Mouse (Mus musculus): ENCODE results near the gene Gm49320. TPM values are rescaled to one million over a fixed set of nuclear protein-coding genes. Genes with fewer than 3 reads are reported as not detected.

Gm49320 gene
- polyA plus RNA-seq, 1 experiment from 2014 or later: 0.97 TPM

GRCm38 (mm10) chr8:4263105-4263791, 24.6 kb downstream of the Gm49320 start:
- H3K4me3 ChIP-seq (replicated peaks; ENCODE audit: low read depth, low read length): no peak overlapping the region
- WGBS: 84% methylated on average over 8 of the region's 8 CpGs
- no peak for TF ChIP-seq CTCF (IDR thresholded peaks at IDR 0.05; ENCODE audit: low read depth)
- ATAC-seq (replicated peaks; ENCODE audit: low FRiP score, low read depth) (no peak), DNase-seq (ENCODE audit: low spot score) (no peak)
- H3K9ac ChIP-seq (ENCODE audit: low read depth, low read length): no peak overlapping the region
- H3K4me2 ChIP-seq (ENCODE audit: low read length): no peak overlapping the region
- H3K36me3 ChIP-seq (ENCODE audit: insufficient read depth, low read length): peaks cover 60% of the 10 kb centered on the region; the same call in 1 of the 2 replicates
- no peaks in the 10 kb centered on the region for H3K27me3 ChIP-seq (ENCODE audit: insufficient read depth, low read length)
- no peaks in the 10 kb centered on the region for H3K9me3 ChIP-seq (replicated peaks; ENCODE audit: low read length)
- H3K4me1 ChIP-seq (replicated peaks; ENCODE audit: insufficient read depth, low read length): 0 out of 2 replicates have a peak, but pooled peaks cover 4% of the 10 kb centered on the region
- H3K27ac ChIP-seq: no peak overlapping the region

GRCm38 (mm10) chr8:4265160-4265914, 26.7 kb downstream of the Gm49320 start:
- WGBS: 89% methylated on average over 15 of the region's 15 CpGs
- Histone ChIP-seq H3K27ac (no peak overlapping the region), H3K4me2 (ENCODE audit: low read length) (no peak overlapping the region), H3K9me3 (replicated peaks; ENCODE audit: low read length) (no peaks in the 10 kb centered on the region), H3K36me3 (ENCODE audit: insufficient read depth, low read length) (peaks cover 73% of the 10 kb centered on the region), H3K4me3 (replicated peaks; ENCODE audit: low read depth, low read length) (no peak overlapping the region), H3K27me3 (ENCODE audit: insufficient read depth, low read length) (no peaks in the 10 kb centered on the region), H3K4me1 (replicated peaks; ENCODE audit: insufficient read depth, low read length) (no peaks in the 10 kb centered on the region), H3K9ac (ENCODE audit: low read depth, low read length) (no peak overlapping the region)
- ATAC-seq (replicated peaks; ENCODE audit: low FRiP score, low read depth): no peak
- no peak for DNase-seq (ENCODE audit: low spot score)
- TF ChIP-seq CTCF (IDR thresholded peaks at IDR 0.05; ENCODE audit: low read depth): no peak

DNA sequence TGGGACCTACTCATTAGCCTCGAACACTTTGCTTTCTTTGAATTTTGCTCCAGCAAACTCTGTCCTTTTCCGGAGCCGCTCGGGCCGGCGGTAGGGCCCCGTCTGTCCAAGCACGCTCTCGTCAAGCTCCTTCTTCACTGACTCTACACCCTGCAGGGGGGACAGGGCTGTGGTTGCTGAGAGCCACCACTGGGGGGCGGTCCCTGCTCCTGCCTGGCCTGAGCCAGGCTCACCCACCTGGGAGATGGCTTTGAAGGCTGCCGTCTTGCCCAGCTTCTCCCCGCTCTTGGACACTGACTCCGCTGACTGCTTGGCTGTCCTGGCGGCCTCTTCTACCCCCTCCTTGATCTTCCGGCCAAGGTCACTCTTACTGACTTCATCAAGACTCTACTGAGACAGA, 29.0 kb downstream of the Gm49320 start:
- Histone ChIP-seq H3K9ac (ENCODE audit: low read depth, low read length) (no peak overlapping the region), H3K27ac (no peak overlapping the region), H3K27me3 (ENCODE audit: insufficient read depth, low read length) (no peaks in the 10 kb centered on the region), H3K4me3 (replicated peaks; ENCODE audit: low read depth, low read length) (no peak overlapping the region), H3K36me3 (ENCODE audit: insufficient read depth, low read length) (peaks cover 64% of the 10 kb centered on the region), H3K4me1 (replicated peaks; ENCODE audit: insufficient read depth, low read length) (no peaks in the 10 kb centered on the region), H3K4me2 (ENCODE audit: low read length) (no peak overlapping the region), H3K9me3 (replicated peaks; ENCODE audit: low read length) (no peaks in the 10 kb centered on the region)
- DNase-seq (ENCODE audit: low spot score) (no peak), ATAC-seq (replicated peaks; ENCODE audit: low FRiP score, low read depth) (peak; percentile 83)
- WGBS: 77% methylated on average over 15 of the region's 15 CpGs
- peak; percentile 60 for TF ChIP-seq CTCF (IDR thresholded peaks at IDR 0.05; ENCODE audit: low read depth)

- Histone ChIP-seq H3K9ac (ENCODE audit: low read depth, low read length) (no peak overlapping the region), H3K4me2 (ENCODE audit: low read length) (no peak overlapping the region), H3K27ac (no peak overlapping the region), H3K4me3 (replicated peaks; ENCODE audit: low read depth, low read length) (no peak overlapping the region), H3K9me3 (replicated peaks; ENCODE audit: low read length) (no peaks in the 10 kb centered on the region), H3K4me1 (replicated peaks; ENCODE audit: insufficient read depth, low read length) (no peaks in the 10 kb centered on the region), H3K36me3 (ENCODE audit: insufficient read depth, low read length) (peaks cover 58% of the 10 kb centered on the region), H3K27me3 (ENCODE audit: insufficient read depth, low read length) (no peaks in the 10 kb centered on the region)
- DNase-seq (ENCODE audit: low spot score): no peak
- WGBS: 92% methylated on average over 6 of the region's 6 CpGs
- no peak for ATAC-seq (replicated peaks; ENCODE audit: low FRiP score, low read depth)
- no peak for TF ChIP-seq CTCF (IDR thresholded peaks at IDR 0.05; ENCODE audit: low read depth)
Observed at GRCm38 (mm10) chr8:4269609-4270008, 30.9 kb downstream of the Gm49320 start.

DNA sequence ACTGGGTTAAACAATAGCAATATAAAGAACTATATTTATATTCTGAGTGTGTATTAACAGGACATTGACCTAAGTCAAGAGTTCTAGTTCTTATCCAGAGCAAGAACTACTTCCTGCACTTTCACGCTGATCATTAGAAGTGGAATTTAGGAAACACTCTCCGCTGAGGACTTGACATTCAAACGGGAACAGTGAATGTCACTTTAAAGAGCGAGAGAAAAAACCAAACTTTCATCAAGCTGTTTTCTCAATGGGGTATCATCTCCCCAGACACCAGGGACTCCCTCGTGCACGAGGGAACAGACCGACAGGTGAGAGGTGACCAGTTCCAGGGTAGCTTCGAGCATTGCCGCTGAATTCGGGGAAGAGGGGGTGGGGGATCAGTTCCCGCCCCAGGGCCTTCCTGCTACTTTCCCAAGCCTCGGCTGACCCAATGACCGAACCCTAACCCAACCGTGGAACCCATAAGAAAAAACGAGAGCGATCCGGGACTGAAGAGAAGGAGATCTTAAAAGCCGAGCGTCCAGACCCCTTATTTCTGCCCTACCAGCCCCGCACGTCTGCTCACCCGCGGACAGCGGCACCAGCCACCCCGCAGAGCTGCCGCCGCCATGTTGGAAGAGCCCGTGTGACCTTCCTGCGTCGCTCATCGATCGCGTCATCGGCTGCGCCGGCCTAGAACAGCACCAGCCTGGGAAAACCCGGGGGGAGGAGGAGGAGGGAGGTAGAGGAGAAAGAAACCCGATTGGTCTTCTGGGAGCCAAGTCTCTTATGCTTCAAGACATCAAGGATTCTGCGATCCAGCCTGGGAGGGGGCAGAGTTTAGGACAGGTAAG, 36.8 kb downstream of the Gm49320 start, which contains the start of gene Timm44:
Gene Timm44 (minus strand): TSS at position 639 of the 836 bp plus-strand sequence.
- Histone ChIP-seq H3K4me1 (replicated peaks; ENCODE audit: insufficient read depth, low read length) (peaks cover 6% of the 10 kb centered on the region), H3K9ac (ENCODE audit: low read depth, low read length) (peak within 1 kb of the TSS; percentile 87), H3K9me3 (replicated peaks; ENCODE audit: low read length) (no peaks in the 10 kb centered on the region), H3K27me3 (ENCODE audit: insufficient read depth, low read length) (no peaks in the 10 kb centered on the region), H3K36me3 (ENCODE audit: insufficient read depth, low read length) (0 out of 2 replicates have a peak, but pooled peaks cover 8% of the 10 kb centered on the region), H3K27ac (peak within 1 kb of the TSS; percentile 73), H3K4me3 (replicated peaks; ENCODE audit: low read depth, low read length) (peak within 1 kb of the TSS; percentile 78), H3K4me2 (ENCODE audit: low read length) (peak within 1 kb of the TSS; percentile 86)
- TF ChIP-seq CTCF (IDR thresholded peaks at IDR 0.05; ENCODE audit: low read depth): no peak
- ATAC-seq (replicated peaks; ENCODE audit: low FRiP score, low read depth) (peak; percentile 95), DNase-seq (ENCODE audit: low spot score) (peak; percentile 98)
- WGBS: under 1% methylated on average over 39 of the region's 39 CpGs

- DNase-seq (ENCODE audit: low spot score): no peak
- Histone ChIP-seq H3K9me3 (replicated peaks; ENCODE audit: low read length) (no peaks in the 10 kb centered on the region), H3K27ac (peak overlapping the region; percentile 60), H3K27me3 (ENCODE audit: insufficient read depth, low read length) (no peaks in the 10 kb centered on the region), H3K4me3 (replicated peaks; ENCODE audit: low read depth, low read length) (peak overlapping the region; percentile 78), H3K36me3 (ENCODE audit: insufficient read depth, low read length) (0 out of 2 replicates have a peak, but pooled peaks cover 3% of the 10 kb centered on the region), H3K4me1 (replicated peaks; ENCODE audit: insufficient read depth, low read length) (peaks cover 6% of the 10 kb centered on the region), H3K4me2 (ENCODE audit: low read length) (peak overlapping the region; percentile 86), H3K9ac (ENCODE audit: low read depth, low read length) (peak overlapping the region; percentile 87)
- TF ChIP-seq CTCF (IDR thresholded peaks at IDR 0.05; ENCODE audit: low read depth): no peak
- 26% methylated on average over 9 of the region's 9 CpGs for WGBS
- no peak; the same call in 1 of the 2 replicates for ATAC-seq (replicated peaks; ENCODE audit: low FRiP score, low read depth)
Observed at GRCm38 (mm10) chr8:4276111-4276465, 37.4 kb downstream of the Gm49320 start.

Data from kidney, postnatal 0 days (tissue).